Mouse (Mus musculus): Measurements from ENCODE around the gene Sytl2.

Sytl2 gene

GRCm38 (mm10) chr7:90456845-90457468 is 154.9 kb downstream of the Sytl2 start, which contains the start of gene Tmem126a:
Gene Tmem126a (minus strand): TSS chr7:90457229.
- in situ Hi-C loops (cut with MseI, MboI), result no loop called here

GRCm38 (mm10) chr7:90457517-90457916 is 155.5 kb downstream of the Sytl2 start:
- in situ Hi-C loops (cut with MseI, MboI), result no loop called here
